Mouse (Mus musculus) mature B cell (primary cell): Measurements from ENCODE around the gene Galntl5.
"Not testable (repeated sequence)": the region's sequence is repeated elsewhere in the genome, so short reads cannot be mapped to it uniquely, and the experiment has no call there.

Experiments used
- in situ Hi-C: fragments of 300-500 bp; cut with MboI; formaldehyde crosslinking; loops from 2 replicates; pipeline ENCODE4 v1.14.3; 2019

Galntl5 gene

GRCm38 (mm10) chr5:25190521-25190920 lies 9.3 kb downstream of the Galntl5 start:
- in situ Hi-C loops = no loop called here

DNA sequence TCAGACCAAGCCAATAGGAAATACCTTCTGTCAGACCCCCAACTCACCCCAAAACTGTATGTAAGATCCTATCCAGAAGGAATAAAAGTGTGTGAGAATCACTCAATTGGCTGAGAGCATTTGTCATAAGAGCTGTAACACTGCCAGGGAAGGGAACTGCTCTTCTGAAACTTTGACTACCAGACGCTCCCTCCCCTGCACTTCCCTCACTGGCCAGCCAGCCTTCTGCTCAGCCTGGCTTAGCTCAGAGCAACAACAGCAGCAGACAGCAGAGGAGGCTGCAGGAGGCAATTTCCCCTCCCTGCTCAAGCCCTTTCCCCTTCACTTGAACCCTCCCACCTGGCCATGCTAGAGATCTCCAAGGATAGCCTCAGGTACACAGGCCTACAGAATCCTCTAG lies 30.6 kb downstream of the Galntl5 start:
- in situ Hi-C loops = no loop called here

DNA sequence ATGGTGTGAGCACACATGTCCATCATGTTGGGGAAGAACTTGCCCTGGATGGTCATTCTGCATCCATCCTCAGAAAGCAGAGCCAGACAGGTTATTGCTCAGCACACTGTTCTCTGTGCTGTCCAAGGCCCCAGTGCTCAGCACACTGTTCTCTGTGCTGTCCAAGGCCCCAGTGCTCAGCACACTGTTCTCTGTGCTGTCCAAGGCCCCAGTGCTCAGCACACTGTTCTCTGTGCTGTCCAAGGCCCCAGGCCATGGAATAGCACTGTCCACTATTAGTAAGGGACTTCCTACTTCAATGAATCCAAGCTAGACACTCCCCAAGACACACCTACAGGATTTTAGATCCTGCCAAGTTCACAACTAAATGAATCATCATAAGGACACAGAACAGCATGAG lies 32.0 kb downstream of the Galntl5 start:
- in situ Hi-C loops = not testable (repeated sequence)

- in situ Hi-C loops = no loop called here
Observed at GRCm38 (mm10) chr5:25215006-25215405, 33.7 kb downstream of the Galntl5 start.

DNA sequence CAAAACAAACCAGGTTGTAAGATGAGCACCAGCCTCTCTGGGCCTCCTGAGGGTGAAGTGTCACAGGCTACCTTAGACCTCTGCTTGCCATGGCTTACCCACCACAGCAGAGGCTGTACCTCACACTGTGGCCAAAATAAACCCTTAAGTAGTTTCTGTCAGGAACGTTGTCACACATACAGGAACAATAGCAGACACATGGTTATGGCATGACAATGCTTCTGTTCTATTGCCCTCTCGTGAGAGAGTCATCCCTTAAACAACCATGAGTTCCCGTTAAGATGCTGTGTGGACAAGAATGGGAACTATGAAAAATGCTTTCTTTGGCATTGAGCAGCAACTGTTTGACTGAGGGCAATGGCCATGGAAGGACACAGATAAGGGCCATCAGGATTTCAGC lies 40.3 kb downstream of the Galntl5 start, which contains the start of gene Galnt11:
Gene Galnt11, plus strand, starts transcription at position 301 of the 400 bp plus-strand sequence.
- in situ Hi-C loops = no loop called here

DNA sequence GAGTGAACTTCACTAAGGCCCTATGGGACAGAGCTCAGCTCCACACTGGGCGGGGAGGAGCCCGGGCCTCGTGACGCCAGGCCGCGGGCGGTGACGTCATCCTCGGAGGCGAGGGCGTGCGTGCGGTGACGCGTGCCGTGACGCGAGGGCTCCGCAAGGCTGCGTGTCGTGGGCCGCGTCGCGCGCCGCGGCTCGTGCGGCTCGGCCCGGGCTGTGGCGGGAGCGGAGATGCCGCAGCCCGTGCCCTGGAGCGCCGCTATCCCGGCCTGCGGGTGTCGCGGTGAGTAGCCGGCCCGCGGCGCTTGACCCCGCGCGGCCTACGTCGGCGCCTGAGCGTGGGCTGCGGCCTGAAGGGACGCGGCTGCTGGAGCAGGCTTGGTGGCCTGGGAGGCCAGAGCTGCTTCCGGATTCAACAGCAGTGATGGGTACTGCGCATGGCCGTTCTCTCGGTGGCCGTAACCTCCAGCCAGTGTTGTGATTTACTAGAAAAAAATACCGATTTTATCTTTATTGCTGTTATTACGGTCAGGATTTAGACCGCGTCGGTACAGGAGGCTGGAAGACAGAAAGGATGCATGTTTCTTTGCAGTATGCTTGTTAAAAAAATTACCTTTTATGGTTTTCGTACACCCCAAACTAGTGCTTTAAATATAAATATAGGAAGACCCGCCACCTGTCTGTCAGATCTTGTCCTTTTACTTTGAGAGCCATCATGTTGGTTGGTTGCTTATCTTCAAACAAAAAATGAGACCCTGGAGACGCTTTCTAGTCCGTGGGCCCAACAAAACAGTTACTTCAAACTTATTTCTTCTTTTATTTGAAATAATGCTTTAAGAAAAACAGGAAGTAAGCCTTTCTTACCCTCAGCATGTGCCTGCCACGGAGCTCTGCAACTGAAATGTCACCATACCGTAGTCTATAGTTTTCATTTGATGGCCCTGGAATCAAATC lies 41.8 kb downstream of the Galntl5 start, which contains the start of gene E130116L18Rik:
Gene E130116L18Rik, minus strand, starts transcription at position 402 of the 951 bp plus-strand sequence.
- in situ Hi-C loops = no loop called here

GRCm38 (mm10) chr5:25224377-25224776 lies 43.1 kb downstream of the Galntl5 start:
- in situ Hi-C loops = not testable (repeated sequence)

GRCm38 (mm10) chr5:25243101-25243500 lies 61.8 kb downstream of the Galntl5 start:
- in situ Hi-C loops = no loop called here

- in situ Hi-C loops = no loop called here
Observed at GRCm38 (mm10) chr5:25245806-25246472, 64.7 kb downstream of the Galntl5 start.

- in situ Hi-C loops = no loop called here
Observed at GRCm38 (mm10) chr5:25246473-25246865, 65.2 kb downstream of the Galntl5 start.

- in situ Hi-C loops = no loop called here
Observed at GRCm38 (mm10) chr5:25247036-25247435, 65.8 kb downstream of the Galntl5 start.

- in situ Hi-C loops = no loop called here
Observed at GRCm38 (mm10) chr5:25252423-25252822, 71.2 kb downstream of the Galntl5 start.

DNA sequence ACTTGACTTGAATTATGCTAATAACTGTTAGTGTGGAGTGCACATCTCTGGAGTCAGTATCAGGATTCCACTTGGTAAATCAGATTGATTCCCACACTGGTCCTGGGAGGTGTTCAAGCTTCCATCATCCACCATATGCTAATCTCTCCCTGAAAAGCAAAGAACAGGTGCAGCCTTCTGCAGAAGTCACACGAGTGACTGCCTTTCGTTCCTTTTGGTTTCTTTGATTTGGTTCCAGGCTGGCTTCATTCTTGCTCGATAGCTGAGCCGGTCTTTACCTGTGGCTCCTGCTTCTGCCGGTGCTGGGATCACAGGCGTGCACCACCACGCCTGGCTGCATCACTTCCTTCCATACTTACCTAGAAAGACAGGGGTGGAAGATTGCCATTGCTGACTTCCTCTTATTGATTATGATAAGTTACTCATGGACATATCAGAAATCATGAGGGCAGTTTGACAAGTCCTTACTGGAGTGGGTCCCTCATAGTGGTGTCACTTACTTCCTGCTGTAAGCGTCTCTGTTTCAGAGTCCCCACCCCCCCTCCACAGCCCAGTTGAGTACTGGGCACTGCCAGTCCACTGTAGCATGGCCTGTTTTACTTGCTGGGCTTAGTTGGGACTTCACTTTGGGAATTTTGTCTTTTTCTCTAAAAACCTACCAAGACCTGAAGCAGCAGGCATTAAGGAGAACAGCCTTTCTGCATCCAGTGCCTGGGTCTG lies 71.7 kb downstream of the Galntl5 start:
- in situ Hi-C loops = no loop called here

GRCm38 (mm10) chr5:25254491-25254890 lies 73.2 kb downstream of the Galntl5 start:
- in situ Hi-C loops = no loop called here

DNA sequence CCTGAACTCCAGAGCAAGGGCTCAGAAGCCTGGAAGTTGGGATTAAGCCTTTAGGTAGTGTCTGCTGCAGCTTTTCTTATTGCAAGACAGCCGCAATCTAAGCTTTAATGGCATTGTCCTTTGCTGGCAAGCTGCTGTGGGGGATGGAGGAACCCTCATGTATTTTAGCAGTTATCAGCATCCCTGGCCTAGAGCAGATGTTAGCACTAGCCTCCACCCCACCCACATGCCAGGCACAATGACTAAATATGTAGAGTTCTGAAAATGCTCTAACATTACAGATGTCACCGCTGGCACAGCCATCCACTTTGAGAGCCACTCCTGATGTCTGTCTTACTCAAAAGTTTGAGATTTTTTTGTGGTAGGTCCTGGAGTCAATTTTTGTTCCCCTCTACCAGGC lies 75.4 kb downstream of the Galntl5 start:
- in situ Hi-C loops = no loop called here

DNA sequence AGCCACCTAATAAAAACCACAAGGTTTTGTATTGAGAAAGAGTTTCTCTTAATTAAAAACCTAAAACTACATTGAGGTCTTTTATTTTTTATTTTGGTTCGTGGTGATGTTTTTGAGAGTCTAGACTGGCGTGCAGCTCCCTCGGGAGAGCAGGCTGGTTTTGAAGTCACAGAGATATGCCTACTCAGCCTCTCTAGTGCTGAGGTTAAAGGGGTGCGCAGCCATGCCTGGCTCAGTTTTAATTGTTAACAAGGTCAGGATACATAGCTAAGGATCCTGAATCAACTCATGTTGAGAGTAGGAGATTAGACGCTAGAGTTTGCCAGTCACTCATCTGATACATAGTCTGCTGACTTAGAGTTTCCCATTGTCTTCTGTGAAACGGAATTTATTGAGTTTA lies 80.2 kb downstream of the Galntl5 start:
- in situ Hi-C loops = no loop called here

GRCm38 (mm10) chr5:25262266-25262665 lies 81.0 kb downstream of the Galntl5 start:
- in situ Hi-C loops = no loop called here

- in situ Hi-C loops = no loop called here
Observed at GRCm38 (mm10) chr5:25268258-25268888, 87.1 kb downstream of the Galntl5 start.
